Mouse (Mus musculus) gastrocnemius, adult 18-20 months (tissue): ENCODE data around the gene Olfr689. TPM values are rescaled to one million over a fixed set of nuclear protein-coding genes. Genes with fewer than 3 reads are reported as not detected.
"Not testable (repeated sequence)": the region's sequence is repeated elsewhere in the genome, so short reads cannot be mapped to it uniquely, and the experiment has no call there.

ENCODE experiments used
- DNase-seq: peaks from one replicate; pipeline ENCODE4 v3.0.0; 2021; ENCODE audit warnings: low spot score
- long read RNA-seq, 2 experiments: library from polyadenylated mRNA; stranded (forward); transcript quantifications; one replicate each; pipeline ENCODE4 v2.0.0; 2021
- total RNA-seq, 2 experiments: library from RNA; stranded (reverse); gene quantifications; 2 replicates each; pipeline ENCODE4 v1.2.3; 2021

Olfr689 gene
- not detected for total RNA-seq
- long read RNA-seq, experiment 1, result 0 reads
- long read RNA-seq, experiment 2, result 0 reads

DNA sequence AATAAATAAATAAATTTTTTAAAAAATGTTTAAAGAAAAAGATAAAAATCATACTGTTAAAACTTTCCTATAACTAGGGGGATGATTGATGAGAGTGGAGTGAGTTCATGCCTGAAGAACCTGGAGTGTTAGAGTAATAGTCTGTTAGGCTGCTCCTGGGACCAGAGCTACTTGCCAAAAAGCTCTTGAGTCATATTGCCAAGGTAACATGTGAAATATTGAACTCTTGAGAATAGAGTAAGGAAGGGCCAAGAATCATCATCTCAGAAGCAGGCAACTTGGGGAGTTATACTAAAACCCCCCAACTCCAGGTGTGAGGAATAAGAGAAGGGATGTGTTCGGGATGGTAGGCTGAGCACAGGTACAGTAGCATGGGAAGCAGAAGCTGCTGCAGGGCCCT, at the start of gene Olfr689:
Gene Olfr689 (plus strand): TSS at position 301 of the 400 bp plus-strand sequence.
- no peak for DNase-seq

DNA sequence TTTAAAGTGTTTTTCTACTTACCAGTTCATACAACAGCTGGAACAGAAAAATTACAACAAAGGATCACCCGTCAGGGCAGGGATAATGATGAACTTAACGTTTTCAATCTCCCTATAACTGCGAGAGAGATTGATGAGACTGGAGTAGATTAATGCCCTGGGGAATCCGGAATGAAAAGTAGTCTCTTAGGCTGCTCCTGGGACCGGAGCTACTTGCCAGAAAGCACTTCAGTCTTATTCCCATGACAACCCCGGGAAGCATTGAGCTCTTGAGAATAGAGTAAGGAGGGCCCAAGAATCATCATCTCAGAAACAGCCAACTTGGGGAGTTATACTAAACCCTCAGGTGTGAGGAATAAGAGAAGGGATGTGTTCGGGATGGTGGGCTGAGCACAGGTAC, 38.5 kb upstream of the Olfr689 start:
- no peak for DNase-seq

DNA sequence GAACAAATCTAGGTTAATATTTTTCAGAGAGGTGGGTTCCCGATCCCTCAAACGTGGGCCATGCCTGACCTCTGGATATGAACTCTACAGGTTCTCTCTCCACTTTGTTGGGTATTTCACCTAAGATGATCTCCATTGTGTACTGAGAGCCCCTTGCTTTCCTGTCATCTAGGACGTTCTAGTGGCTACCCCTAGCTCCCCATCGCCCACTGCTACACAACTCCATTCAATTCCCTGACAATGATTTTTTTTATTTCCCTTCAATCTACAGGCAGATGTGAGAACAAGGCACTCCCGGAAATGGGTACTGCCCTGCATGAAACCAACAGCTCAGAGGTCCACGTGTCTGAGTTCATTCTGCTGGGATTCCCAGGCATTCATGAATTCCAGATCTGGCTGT, 23.2 kb upstream of the Olfr689 start, which contains the start of gene Olfr688:
Gene Olfr688 (plus strand): TSS at position 301 of the 400 bp plus-strand sequence.
- no peak for DNase-seq

DNA sequence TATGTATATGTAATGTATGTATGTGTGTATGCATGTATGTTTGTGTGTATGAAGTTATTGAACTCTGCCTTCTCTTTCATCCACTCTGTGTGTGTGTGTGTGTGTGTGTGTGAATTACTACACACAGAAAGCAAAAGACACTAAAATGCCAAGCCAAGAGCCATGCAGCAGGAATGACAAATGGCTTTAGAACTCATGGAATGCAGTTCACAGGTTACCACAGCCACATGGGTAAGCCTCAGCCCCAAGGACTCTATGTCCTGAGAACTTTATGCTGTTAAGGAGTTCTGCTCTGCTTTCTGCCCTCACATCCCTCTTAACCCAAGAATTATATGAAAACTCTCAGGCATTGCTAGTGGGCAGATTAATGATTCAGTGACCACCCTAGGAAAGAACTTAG, 20.9 kb upstream of the Olfr689 start:
- no peak for DNase-seq

DNA sequence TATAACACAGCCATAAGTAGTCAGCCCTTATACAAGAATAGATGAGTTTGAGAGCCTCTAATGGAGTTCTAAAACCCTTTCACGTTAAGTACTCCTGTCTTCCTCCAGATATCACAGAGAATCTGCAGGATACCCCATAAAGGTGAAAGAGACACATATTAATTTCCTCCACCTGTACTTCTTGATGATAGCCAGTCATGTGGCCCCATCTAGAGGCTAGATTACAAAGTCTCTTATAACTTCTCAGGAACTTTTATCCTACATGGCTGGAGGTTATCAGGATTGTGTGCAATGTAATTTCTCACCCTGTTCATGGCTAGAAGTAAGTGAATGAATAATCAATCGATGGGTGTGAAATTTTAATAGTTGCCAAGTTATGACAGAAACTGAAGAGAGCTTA, 14.3 kb downstream of the Olfr689 start:
- no peak for DNase-seq

DNA sequence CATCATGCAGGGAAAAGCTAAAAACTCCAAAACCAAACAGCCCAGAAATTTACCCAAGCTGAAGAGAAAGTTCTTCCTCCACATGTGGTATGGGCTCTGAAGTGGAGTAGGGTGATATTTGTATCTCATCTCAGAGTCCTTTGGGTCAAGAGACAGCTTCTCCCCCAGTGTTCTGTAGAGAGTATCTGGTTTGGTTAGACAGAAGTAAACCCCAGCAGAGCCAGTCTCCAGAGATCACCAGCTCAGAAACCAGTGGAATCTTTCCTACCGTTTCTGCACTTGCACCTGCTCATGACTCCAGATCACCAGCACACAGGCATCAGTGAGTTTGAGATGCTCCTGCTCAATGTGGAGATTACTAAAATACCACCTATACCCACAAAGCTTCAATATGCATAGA, 23.0 kb downstream of the Olfr689 start, which contains the start of gene Olfr690:
Gene Olfr690 (minus strand): TSS at position 101 of the 400 bp plus-strand sequence.
- DNase-seq, result no peak

DNA sequence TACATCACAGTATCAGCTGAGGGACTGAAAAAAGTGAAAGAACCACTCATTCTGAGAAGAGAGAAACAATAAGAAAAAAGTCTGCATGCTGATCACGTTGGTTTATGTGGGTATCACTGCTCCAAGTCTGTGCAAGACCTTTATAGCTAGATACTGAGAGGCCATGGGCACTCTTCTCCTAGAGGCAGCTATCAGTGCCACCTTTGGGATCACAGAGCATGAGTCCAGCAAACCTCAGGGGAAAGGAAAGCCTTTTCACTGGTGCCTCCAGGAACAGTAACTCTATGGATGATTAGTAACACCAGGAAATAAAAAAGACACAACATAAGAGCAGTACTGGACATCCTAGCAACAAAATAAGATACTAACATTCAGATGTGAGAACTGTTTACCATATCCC, 31.2 kb downstream of the Olfr689 start, which contains the start of gene Olfr691:
Gene Olfr691 (minus strand): TSS at position 101 of the 400 bp plus-strand sequence.
- DNase-seq, result no peak

DNA sequence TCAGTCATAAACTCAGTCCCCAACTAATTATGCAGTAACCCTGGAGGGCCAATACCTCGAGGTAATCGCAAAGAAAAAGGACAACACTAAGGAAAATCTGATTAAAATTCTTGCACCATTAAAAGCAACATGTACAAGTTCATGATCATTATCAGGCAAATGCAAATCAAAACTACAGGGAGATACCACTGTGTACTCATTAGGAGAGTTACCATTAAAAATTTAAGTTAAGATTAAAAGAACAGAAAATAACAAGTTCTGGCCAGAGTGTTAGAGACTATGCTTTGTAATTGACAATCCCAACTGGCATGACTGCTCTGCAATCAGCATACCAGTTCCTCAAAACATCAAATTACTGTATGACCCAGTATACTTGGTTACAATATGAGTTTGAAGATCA, 31.8 kb downstream of the Olfr689 start:
- DNase-seq, result no peak

DNA sequence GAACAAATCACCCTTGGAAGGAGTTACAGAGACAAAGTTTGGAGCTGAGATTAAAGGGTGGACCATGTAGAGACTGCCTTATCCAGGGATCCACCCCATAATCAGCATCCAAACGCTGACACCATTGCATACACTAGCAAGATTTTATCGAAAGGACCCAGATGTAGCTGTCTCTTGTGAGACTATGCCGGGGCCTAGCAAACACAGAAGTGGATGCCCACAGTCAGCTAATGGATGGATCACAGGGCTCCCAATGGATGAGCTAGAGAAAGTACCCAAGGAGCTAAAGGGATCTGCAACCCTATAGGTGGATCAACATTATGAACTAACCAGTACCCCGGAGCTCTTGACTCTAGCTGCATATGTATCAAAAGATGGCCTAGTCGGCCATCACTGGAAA, 45.1 kb downstream of the Olfr689 start:
- DNase-seq, result not testable (repeated sequence)

DNA sequence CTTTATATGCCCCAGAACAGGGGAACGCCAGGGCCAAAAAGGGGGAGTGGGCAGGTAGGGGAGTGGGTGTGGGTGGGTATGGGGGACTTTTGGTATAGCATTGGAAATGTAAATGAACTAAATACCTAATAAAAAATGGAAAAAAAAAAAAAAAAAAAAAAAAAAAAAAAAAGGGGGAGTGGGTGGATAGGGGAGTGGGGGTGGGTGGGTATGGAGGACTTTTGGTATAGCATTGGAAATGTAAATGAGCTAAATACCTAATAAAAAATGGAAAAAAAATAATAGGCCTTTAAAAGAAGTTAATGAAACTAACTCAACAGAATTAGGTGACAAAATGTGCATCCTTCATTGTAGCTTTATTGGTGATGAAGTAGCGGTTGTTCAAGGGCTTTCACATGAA, 45.5 kb downstream of the Olfr689 start:
- DNase-seq, result not testable (repeated sequence)

DNA sequence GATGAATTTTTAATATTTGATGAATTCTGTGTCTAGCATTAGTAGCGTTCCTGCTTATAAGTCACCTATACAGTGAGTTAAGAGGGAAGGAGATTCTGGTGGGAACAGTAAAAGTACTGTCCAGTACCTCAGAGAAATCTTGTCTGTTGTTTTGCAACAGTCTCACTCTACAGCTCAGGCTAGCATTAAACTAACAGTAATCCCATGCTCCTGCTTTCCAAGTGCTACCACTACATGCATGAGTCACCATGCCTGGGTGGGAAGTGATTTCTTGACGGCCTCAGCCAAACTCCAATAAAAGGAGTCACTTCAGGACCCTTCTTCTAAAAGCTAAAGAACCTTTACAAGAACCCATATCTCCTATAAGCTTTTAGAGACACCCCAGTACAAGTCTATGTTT, 50.7 kb downstream of the Olfr689 start:
- DNase-seq, result no peak

DNA sequence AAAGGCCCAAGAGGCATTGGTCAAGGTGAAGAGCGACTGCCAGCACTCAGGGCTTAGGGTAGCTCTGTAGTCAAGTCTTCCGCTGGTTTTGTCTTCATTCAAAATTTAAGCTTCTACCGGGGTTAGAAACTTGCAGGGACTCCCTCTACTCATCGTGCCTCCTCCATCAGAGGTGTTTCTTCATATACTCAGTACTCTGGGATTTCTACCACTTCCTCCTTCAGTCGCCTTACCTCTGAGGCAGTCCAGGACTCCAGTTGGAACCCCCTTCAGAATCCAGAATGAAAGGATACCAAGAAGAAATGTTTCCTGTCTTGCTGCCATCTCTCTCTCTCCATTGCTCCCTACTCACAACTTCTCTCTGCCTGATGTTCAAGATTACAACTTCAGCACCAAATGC, 56.3 kb downstream of the Olfr689 start:
- DNase-seq, result no peak

DNA sequence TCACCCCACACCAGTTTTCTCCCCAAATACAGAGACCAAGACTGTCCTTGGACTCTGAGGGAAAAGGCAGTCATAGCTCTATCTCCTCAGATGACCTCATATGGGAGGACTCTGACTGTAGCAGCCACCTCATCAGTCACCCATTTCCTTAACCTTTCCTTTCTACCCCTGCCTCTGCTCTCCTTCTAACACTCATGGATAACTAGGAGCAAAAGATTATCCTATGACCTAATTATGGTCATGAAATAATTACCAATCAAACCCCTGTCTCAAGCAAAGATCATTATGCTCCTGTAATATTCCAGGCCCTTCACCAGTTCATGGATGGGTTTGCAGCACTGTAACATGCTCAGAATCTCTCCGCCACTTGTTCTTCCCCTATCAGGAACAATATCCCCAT, 57.0 kb downstream of the Olfr689 start, which contains the start of gene Olfr692:
Gene Olfr692 (plus strand): TSS at position 301 of the 400 bp plus-strand sequence.
- no peak for DNase-seq

DNA sequence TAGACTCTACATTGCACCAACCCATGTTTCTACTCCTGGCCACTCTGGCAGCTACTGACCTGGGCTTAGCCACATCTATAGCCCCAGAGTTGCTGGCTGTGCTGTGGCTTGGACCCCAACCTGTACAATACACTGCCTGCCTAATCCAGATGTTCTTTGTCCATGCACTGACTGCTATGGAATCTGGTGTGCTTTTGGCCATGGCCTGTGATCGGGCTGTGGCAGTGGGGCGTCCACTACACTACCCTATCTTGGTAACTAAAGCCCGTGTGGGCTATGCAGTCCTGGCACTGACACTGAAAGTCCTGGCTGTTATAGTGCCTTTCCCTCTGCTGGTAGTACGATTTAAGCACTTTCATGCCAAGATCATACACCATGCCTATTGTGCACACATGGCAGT, 57.6 kb downstream of the Olfr689 start:
- DNase-seq, result no peak

Other genes starting within 250 kb of the Olfr689 start
- gene Olfr678, start 246.7 kb upstream of the Olfr689 start, total RNA-seq, result not detected
- gene Olfr679, start 230.0 kb upstream of the Olfr689 start, total RNA-seq, result not detected
- not detected for gene Olfr680-ps1, start 218.3 kb upstream of the Olfr689 start, total RNA-seq
- gene Olfr681, start 194.3 kb upstream of the Olfr689 start, total RNA-seq, result not detected
- gene Olfr683, start 164.2 kb upstream of the Olfr689 start, total RNA-seq, result not detected
- gene Olfr684, start 147.5 kb upstream of the Olfr689 start, total RNA-seq, result not detected
- gene Olfr685, start 125.2 kb upstream of the Olfr689 start, total RNA-seq, result not detected
- gene Olfr686, start 103.7 kb upstream of the Olfr689 start, total RNA-seq, result not detected
- gene Olfr688, start 23.1 kb upstream of the Olfr689 start, total RNA-seq, result not detected
- not detected for gene Olfr690, start 22.9 kb downstream of the Olfr689 start, total RNA-seq
- not detected for gene Olfr691, start 31.1 kb downstream of the Olfr689 start, total RNA-seq
- not detected for gene Olfr692, start 57.1 kb downstream of the Olfr689 start, total RNA-seq
- gene Gm5901, start 63.9 kb downstream of the Olfr689 start, total RNA-seq, result not detected
- gene Fam160a2, start 88.9 kb downstream of the Olfr689 start, total RNA-seq, result 10 to 100 TPM; 11.0 to 12.2 TPM
- not detected for gene Cnga4, start 93.4 kb downstream of the Olfr689 start, total RNA-seq
- not detected for gene Cckbr, start 114.6 kb downstream of the Olfr689 start, total RNA-seq
- gene Cavin3, start 171.1 kb downstream of the Olfr689 start, total RNA-seq, result 10 to 100 TPM in 1 of 2 experiments, 1 to 10 TPM in 1; 9.1 to 13.0 TPM
- gene Smpd1, start 243.2 kb downstream of the Olfr689 start, total RNA-seq, result 10 to 100 TPM; 49.7 to 53.4 TPM